Mouse (Mus musculus) right cerebral cortex, adult 18-20 months (tissue): ENCODE measurements at regions not wholly inside any gene's neighbourhood (a gene's known extent, or its start where the extent isn't known, plus 50 kb on each side); places are given as distances from the start of the nearest gene placed in this dataset.

Experiments used
- DNase-seq: peaks from one replicate; pipeline ENCODE4 v3.0.0; 2022; ENCODE audit warnings: mixed read lengths

GRCm38 (mm10) chr5:148454200-148454599 lies 54.5 kb upstream of the Slc7a1 start:
- no peak for DNase-seq

GRCm38 (mm10) chr5:148453776-148454175 lies 54.1 kb upstream of the Slc7a1 start:
- DNase-seq, result peak; percentile 64

GRCm38 (mm10) chr5:148452909-148453632 lies 53.4 kb upstream of the Slc7a1 start:
- no peak for DNase-seq

GRCm38 (mm10) chr5:148451811-148452210 lies 52.1 kb upstream of the Slc7a1 start:
- DNase-seq, result peak; percentile 34

- peak; percentile 48 for DNase-seq
Observed at GRCm38 (mm10) chr5:148450924-148451323, 51.2 kb upstream of the Slc7a1 start.
